Mouse (Mus musculus) CH12.LX (cell line): Measurements from ENCODE around the gene Wnt2. TPM values are rescaled to one million over a fixed set of nuclear protein-coding genes. Genes with fewer than 3 reads are reported as not detected.

Experiments used
- DNase-seq: peaks from one replicate; pipeline ENCODE4 v3.0.0-alpha.2; 2013; ENCODE audit errors: extremely low read depth
- H3K27ac ChIP-seq: 2 replicates; pipeline ENCODE4 v1.5.1; 2012; ENCODE audit warnings: low read depth, mild to moderate bottlenecking, control low read depth, moderate library complexity; ENCODE audit not compliant: insufficient read depth
- H3K27me3 ChIP-seq: replicated peaks from 2 replicates; pipeline ENCODE3; 2012; ENCODE audit warnings: inconsistent platforms
- H3K36me3 ChIP-seq, 2 experiments: replicated peaks in 1 of 2; 2 replicates each; pipeline versions ENCODE3 to v1.6.1; 2012; ENCODE audit warnings: inconsistent platforms in 1 of 2, low read length in 1 of 2, mild to moderate bottlenecking in 1 of 2, mixed read lengths in 1 of 2, moderate library complexity in 1 of 2; ENCODE audit not compliant: control insufficient read depth in 1 of 2, insufficient read depth in 1 of 2
- H3K4me1 ChIP-seq, 2 experiments: 2 replicates each; pipeline ENCODE4 v1.6.1; 2012; ENCODE audit warnings: inconsistent platforms in 1 of 2, moderate library complexity in 1 of 2; ENCODE audit not compliant: insufficient read depth in 2 of 2, control insufficient read depth in 1 of 2
- H3K4me2 ChIP-seq: 2 replicates; pipeline ENCODE4 v1.6.1; 2012; ENCODE audit warnings: low read depth, mild to moderate bottlenecking, control low read depth; ENCODE audit not compliant: poor library complexity, insufficient read depth, severe bottlenecking
- H3K4me3 ChIP-seq, 3 experiments: fragments of 150-350 bp in 1 of 3; sonication (generic) in 1 of 3; replicated peaks in 1 of 3; 2 replicates each; pipeline versions ENCODE3 to v1.5.1; 2011 to 2012; ENCODE audit warnings: low read depth in 2 of 3, low read length in 2 of 3, mild to moderate bottlenecking in 2 of 3, moderate library complexity in 2 of 3, control low read depth in 1 of 3, improper control_type of control experiment in 1 of 3, inconsistent platforms in 1 of 3, mixed read lengths in 1 of 3; ENCODE audit not compliant: poor library complexity in 1 of 3
- H3K79me2 ChIP-seq: replicated peaks from 2 replicates; pipeline ENCODE4 v1.6.1; 2012; ENCODE audit warnings: mild to moderate bottlenecking, moderate library complexity; ENCODE audit not compliant: control insufficient read depth, poor library complexity, insufficient read depth, severe bottlenecking; ENCODE audit errors: extremely low read depth
- H3K9ac ChIP-seq: 2 replicates; pipeline ENCODE4 v1.6.1; 2012; ENCODE audit warnings: low read depth, mild to moderate bottlenecking, control low read depth, moderate library complexity; ENCODE audit not compliant: insufficient read depth
- H3K9me3 ChIP-seq: replicated peaks from 2 replicates; pipeline ENCODE3; 2012; ENCODE audit warnings: low read length, inconsistent platforms, mixed read lengths
- CHD1 ChIP-seq: IDR thresholded peaks from 2 replicates; pipeline ENCODE4 v1.6.1; 2012; ENCODE audit warnings: low read depth, low read length, improper control_type of control experiment, inconsistent platforms
- E2F4 ChIP-seq: IDR thresholded peaks from 2 replicates; pipeline ENCODE4 v1.6.1; 2011; ENCODE audit warnings: low read depth, low read length, improper control_type of control experiment; ENCODE audit not compliant: insufficient replicate concordance
- ETS1 ChIP-seq: conservative IDR thresholded peaks from 2 replicates; pipeline ENCODE4 v1.6.1; 2012; ENCODE audit warnings: low read depth, mild to moderate bottlenecking, inconsistent platforms, low read length, improper control_type of control experiment, moderate library complexity
- JUND ChIP-seq: conservative IDR thresholded peaks from 2 replicates; pipeline ENCODE4 v1.6.1; 2011; ENCODE audit warnings: low read depth, low read length, improper control_type of control experiment
- POLR2AphosphoS2 ChIP-seq: IDR thresholded peaks from 2 replicates; pipeline ENCODE4 v1.6.1; 2011; ENCODE audit warnings: low read depth, low read length, improper control_type of control experiment
- SMC3 ChIP-seq: IDR thresholded peaks from 2 replicates; pipeline ENCODE4 v1.6.1; 2011; ENCODE audit warnings: low read depth, low read length, improper control_type of control experiment
- TCF12 ChIP-seq: IDR thresholded peaks from 2 replicates; pipeline ENCODE4 v1.6.1; 2014; ENCODE audit warnings: low read depth, mild to moderate bottlenecking, inconsistent platforms, low read length, improper control_type of control experiment
- UBTF ChIP-seq: IDR thresholded peaks from 2 replicates; pipeline ENCODE4 v1.6.1; 2012; ENCODE audit warnings: low read depth, mild to moderate bottlenecking, inconsistent platforms, low read length, improper control_type of control experiment, moderate library complexity
- ZC3H11A ChIP-seq: IDR thresholded peaks from 2 replicates; pipeline ENCODE4 v1.6.1; 2012; ENCODE audit warnings: low read depth, mild to moderate bottlenecking, inconsistent platforms, low read length, improper control_type of control experiment
- ZMIZ1 ChIP-seq: IDR thresholded peaks from 2 replicates; pipeline ENCODE4 v1.6.1; 2012; ENCODE audit warnings: low read depth, mild to moderate bottlenecking, inconsistent platforms, low read length, improper control_type of control experiment
- ZNF384 ChIP-seq: IDR thresholded peaks from 2 replicates; pipeline ENCODE4 v1.6.1; 2012; ENCODE audit warnings: low read depth, low read length, improper control_type of control experiment, inconsistent platforms
- dilution Hi-C: fragments of 300-500 bp; cut with MboI; formaldehyde crosslinking; loops from 2 replicates; pipeline ENCODE4 v1.14.3; 2020; ENCODE audit warnings: low sequenced_read_pairs; ENCODE audit not compliant: extremely low pct_unique_long_range_greater_than_20kb, extremely low pct_ligation_motif_present
- in situ Hi-C: fragments of 300-500 bp; cut with MboI; formaldehyde crosslinking; loops from 3 replicates; pipeline ENCODE4 v1.14.3; 2019; ENCODE audit warnings: low sequenced_read_pairs, low pct_ligation_motif_present, low pct_unique_long_range_greater_than_20kb, mixed read lengths
- polyA plus RNA-seq: library from polyadenylated mRNA; unstranded; fragments of >175 nt; gene quantifications from 2 replicates; pipeline ENCODE4 v1.2.1, GENCODE M21; 2012; ENCODE audit warnings: low read depth; ENCODE audit not compliant: insufficient read length
- total RNA-seq, 2 experiments: library from RNA; depleted of rRNA; stranded (reverse); fragments of 300-350 nt in 1 of 2; fragments of >200 nt in 1 of 2; gene quantifications; 2 replicates each; pipeline ENCODE4 v1.2.3; 2012 to 2014

Wnt2 gene
- total and polyA plus RNA-seq, 3 experiments = not detected

- H3K27ac ChIP-seq = no peak overlapping the region
- no peak for TF ChIP-seq ETS1
- TF ChIP-seq SMC3 = no peak
- no peak for TF ChIP-seq UBTF
- no peak for TF ChIP-seq ZNF384
These were observed 23.0 kb downstream of the Wnt2 start for GRCm38 (mm10) chr6:18007356-18007755.

GRCm38 (mm10) chr6:18002065-18002464, 28.3 kb downstream of the Wnt2 start:
- DNase-seq = no peak
- dilution Hi-C loops = no loop called here
- in situ Hi-C loops = no loop called here
- Histone ChIP-seq H3K4me3 (no peak overlapping the region), H3K27ac (no peak overlapping the region), H3K79me2 (no peaks in the 10 kb centered on the region), H3K27me3 (no peaks in the 10 kb centered on the region), H3K36me3 (no peaks in the 10 kb centered on the region), H3K9ac (no peak overlapping the region), H3K9me3 (no peaks in the 10 kb centered on the region), H3K4me1 (peaks cover 0 to 4% of the 10 kb centered on the region in 2 experiments; a peak in 1 of 4 replicates), H3K4me2 (no peak overlapping the region)
- TF ChIP-seq ZMIZ1 = no peak
- TF ChIP-seq TCF12 = no peak

More at GRCm38 (mm10) chr6:18007356-18007755, 23.0 kb downstream of the Wnt2 start:
- Histone ChIP-seq H3K27me3 (no peaks in the 10 kb centered on the region), H3K36me3 (no peaks in the 10 kb centered on the region), H3K79me2 (no peaks in the 10 kb centered on the region), H3K4me3 (no peak overlapping the region), H3K9ac (no peak overlapping the region), H3K4me1 (peaks cover 0 to 10% of the 10 kb centered on the region in 2 experiments; a peak in 1 of 4 replicates), H3K9me3 (no peaks in the 10 kb centered on the region), H3K4me2 (no peak overlapping the region)
- dilution Hi-C loops (no loop called here), in situ Hi-C loops (no loop called here)
- no peak for DNase-seq

GRCm38 (mm10) chr6:17998497-17998896, 31.9 kb downstream of the Wnt2 start:
- Histone ChIP-seq H3K27ac (no peak overlapping the region), H3K4me1 (peaks cover 0 to 4% of the 10 kb centered on the region in 2 experiments; a peak in 1 of 4 replicates), H3K36me3 (no peaks in the 10 kb centered on the region), H3K4me2 (no peak overlapping the region), H3K27me3 (no peaks in the 10 kb centered on the region), H3K9me3 (no peaks in the 10 kb centered on the region), H3K79me2 (no peaks in the 10 kb centered on the region), H3K4me3 (no peak overlapping the region), H3K9ac (no peak overlapping the region)
- TF ChIP-seq POLR2AphosphoS2 (no peak), CHD1 (no peak), E2F4 (no peak), ZC3H11A (no peak), JUND (no peak), ZMIZ1 (no peak)
- no peak for DNase-seq
- dilution Hi-C loops (no loop called here), in situ Hi-C loops (no loop called here)
